Mouse (Mus musculus): Measurements from ENCODE around the gene Ticrr. TPM values are rescaled to one million over a fixed set of nuclear protein-coding genes. Genes with fewer than 3 reads are reported as not detected.

The Ticrr gene
- total and polyA plus RNA-seq, 2 experiments: under 0.01 to 0.04 TPM

DNA sequence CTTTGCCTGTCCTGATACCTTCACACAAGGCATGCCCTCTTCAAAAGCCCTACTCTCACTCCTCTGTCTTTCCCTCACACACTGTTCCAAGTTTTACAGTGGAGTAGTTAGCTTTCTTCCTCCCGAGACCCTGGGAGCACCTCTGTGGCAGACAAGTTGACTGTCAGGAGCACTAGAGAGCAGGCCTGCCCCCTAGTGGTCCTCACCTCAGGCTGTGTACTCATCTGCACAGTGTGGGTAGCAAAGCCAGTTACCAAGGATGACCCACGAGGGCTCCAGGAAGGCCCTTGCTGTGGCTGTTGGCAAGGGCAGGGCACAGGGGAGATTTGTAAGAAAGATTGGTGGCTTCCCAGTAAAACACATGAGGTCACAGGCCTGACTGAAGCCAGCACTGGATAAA, 67.1 kb downstream of the Ticrr start:
- Histone ChIP-seq H3K27ac (replicated peaks; ENCODE audit: insufficient read depth, low read depth, low read length) (no peak overlapping the region), H3K4me1 (ENCODE audit: control insufficient read depth, insufficient read depth, low read length) (no peaks in the 10 kb centered on the region), H3K27me3 (ENCODE audit: control insufficient read depth, insufficient read depth, low read length) (no peaks in the 10 kb centered on the region), H3K36me3 (ENCODE audit: control insufficient read depth, insufficient read depth, low read length) (no peaks in the 10 kb centered on the region), H3K9ac (ENCODE audit: low read depth, low read length) (no peak overlapping the region), H3K79me2 (ENCODE audit: control insufficient read depth, insufficient read depth, low read length) (no peaks in the 10 kb centered on the region), H3K4me3 (ENCODE audit: insufficient read depth, low read depth, low read length) (no peak overlapping the region)
- no peak for DNase-seq (ENCODE audit: extremely low read depth, low read depth, low spot score)
- WGBS: 11% methylated on average over 2 of the region's 2 CpGs
- TF ChIP-seq CTCF (IDR thresholded peaks at IDR 0.05; ENCODE audit: low read depth, low read length) (peak; percentile 92), POLR2A (IDR thresholded peaks at IDR 0.05; ENCODE audit: extremely low read depth, insufficient read depth, low read length) (no peak)

- TF ChIP-seq POLR2A (IDR thresholded peaks at IDR 0.05; ENCODE audit: extremely low read depth, insufficient read depth, low read length): no peak
- TF ChIP-seq CTCF (IDR thresholded peaks at IDR 0.05; ENCODE audit: low read depth, low read length): peak; percentile 86
- Histone ChIP-seq H3K4me3 (ENCODE audit: insufficient read depth, low read depth, low read length) (no peak overlapping the region), H3K4me1 (ENCODE audit: control insufficient read depth, insufficient read depth, low read length) (no peaks in the 10 kb centered on the region), H3K27me3 (ENCODE audit: control insufficient read depth, insufficient read depth, low read length) (no peaks in the 10 kb centered on the region), H3K9ac (ENCODE audit: low read depth, low read length) (no peak overlapping the region), H3K36me3 (ENCODE audit: control insufficient read depth, insufficient read depth, low read length) (no peaks in the 10 kb centered on the region), H3K79me2 (ENCODE audit: control insufficient read depth, insufficient read depth, low read length) (no peaks in the 10 kb centered on the region), H3K27ac (replicated peaks; ENCODE audit: insufficient read depth, low read depth, low read length) (no peak overlapping the region)
- DNase-seq (ENCODE audit: extremely low read depth, low read depth, low spot score): no peak
- WGBS: 29% methylated on average over 6 of the region's 6 CpGs
Measured at GRCm38 (mm10) chr7:79728219-79728618, 68.2 kb downstream of the Ticrr start.

GRCm38 (mm10) chr7:79729169-79729568, 69.2 kb downstream of the Ticrr start:
- no peaks in the 10 kb centered on the region for H3K36me3 ChIP-seq (ENCODE audit: control insufficient read depth, insufficient read depth, low read length)
- no peaks in the 10 kb centered on the region for H3K79me2 ChIP-seq (ENCODE audit: control insufficient read depth, insufficient read depth, low read length)
- no peak for DNase-seq (ENCODE audit: extremely low read depth, low read depth, low spot score)
- no peak overlapping the region for H3K4me3 ChIP-seq (ENCODE audit: insufficient read depth, low read depth, low read length)
- no peaks in the 10 kb centered on the region for H3K27me3 ChIP-seq (ENCODE audit: control insufficient read depth, insufficient read depth, low read length)
- H3K9ac ChIP-seq (ENCODE audit: low read depth, low read length): no peak overlapping the region
- no peak overlapping the region for H3K27ac ChIP-seq (replicated peaks; ENCODE audit: insufficient read depth, low read depth, low read length)
- H3K4me1 ChIP-seq (ENCODE audit: control insufficient read depth, insufficient read depth, low read length): peaks cover 3% of the 10 kb centered on the region; the same call in 1 of the 2 replicates
- WGBS: 8% methylated on average over 8 of the region's 8 CpGs
- TF ChIP-seq POLR2A (IDR thresholded peaks at IDR 0.05; ENCODE audit: extremely low read depth, insufficient read depth, low read length) (no peak), CTCF (IDR thresholded peaks at IDR 0.05; ENCODE audit: low read depth, low read length) (peak; percentile 94)

DNA sequence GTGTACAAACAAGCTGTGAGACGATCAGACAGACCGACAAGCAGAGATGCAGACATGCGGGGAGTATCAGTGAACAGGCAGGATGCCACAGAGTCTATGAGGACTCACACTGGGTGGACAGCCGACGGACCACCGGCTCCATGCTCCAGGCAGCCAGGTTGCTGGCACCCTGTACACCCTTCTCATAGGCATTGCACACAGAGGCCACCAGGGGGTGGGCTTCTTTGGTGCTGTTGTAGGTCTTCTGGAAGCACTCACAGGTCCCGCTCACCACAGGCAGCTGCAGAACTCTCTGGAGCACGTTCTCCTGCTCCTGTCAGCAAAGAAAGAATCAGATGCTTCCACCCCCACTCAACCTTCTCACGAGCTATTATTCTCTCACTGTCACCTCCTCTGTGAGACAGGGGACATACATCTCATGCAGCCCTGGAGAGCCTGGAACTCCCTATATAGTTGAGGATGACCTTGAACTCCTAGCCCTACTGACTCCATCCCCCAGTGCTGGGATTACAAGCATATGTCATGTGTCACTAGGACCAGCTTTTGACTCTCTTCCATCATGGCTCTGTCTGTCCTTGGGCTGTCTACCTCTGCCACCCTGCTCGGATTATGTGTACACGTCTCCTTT, 69.9 kb downstream of the Ticrr start:
- no peak overlapping the region for H3K27ac ChIP-seq (replicated peaks; ENCODE audit: insufficient read depth, low read depth, low read length)
- no peak overlapping the region for H3K9ac ChIP-seq (ENCODE audit: low read depth, low read length)
- DNase-seq (ENCODE audit: extremely low read depth, low read depth, low spot score): no peak
- H3K4me1 ChIP-seq (ENCODE audit: control insufficient read depth, insufficient read depth, low read length): peaks cover 8% of the 10 kb centered on the region
- no peaks in the 10 kb centered on the region for H3K79me2 ChIP-seq (ENCODE audit: control insufficient read depth, insufficient read depth, low read length)
- 68% methylated on average over 11 of the region's 11 CpGs for WGBS
- H3K27me3 ChIP-seq (ENCODE audit: control insufficient read depth, insufficient read depth, low read length): no peaks in the 10 kb centered on the region
- H3K36me3 ChIP-seq (ENCODE audit: control insufficient read depth, insufficient read depth, low read length): no peaks in the 10 kb centered on the region
- H3K4me3 ChIP-seq (ENCODE audit: insufficient read depth, low read depth, low read length): no peak overlapping the region
- TF ChIP-seq CTCF (IDR thresholded peaks at IDR 0.05; ENCODE audit: low read depth, low read length): peak; percentile 56
- no peak for TF ChIP-seq POLR2A (IDR thresholded peaks at IDR 0.05; ENCODE audit: extremely low read depth, insufficient read depth, low read length)

DNA sequence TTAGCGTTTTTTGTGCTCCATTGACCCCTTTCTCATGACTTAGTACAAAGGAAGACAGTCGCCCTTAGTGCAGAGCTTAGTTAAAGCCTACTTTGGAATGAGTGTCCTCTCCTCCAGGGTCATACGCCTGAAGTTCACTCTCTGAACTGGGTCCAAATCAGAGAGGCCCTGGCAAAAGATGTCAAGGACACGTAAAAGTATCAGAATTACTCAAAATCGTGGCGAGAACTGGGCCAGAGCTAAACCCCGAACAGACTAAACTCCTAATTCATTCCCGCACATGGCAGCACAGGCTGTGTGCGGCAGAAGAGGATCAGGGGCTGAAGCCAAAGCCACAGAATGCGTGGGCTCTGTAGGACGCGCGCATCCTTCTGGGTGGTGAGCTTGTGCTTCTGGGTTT, 71.4 kb downstream of the Ticrr start:
- Histone ChIP-seq H3K4me1 (ENCODE audit: control insufficient read depth, insufficient read depth, low read length) (peaks cover 16% of the 10 kb centered on the region), H3K36me3 (ENCODE audit: control insufficient read depth, insufficient read depth, low read length) (peaks cover 5% of the 10 kb centered on the region; the same call in 1 of the 2 replicates), H3K79me2 (ENCODE audit: control insufficient read depth, insufficient read depth, low read length) (no peaks in the 10 kb centered on the region), H3K27ac (replicated peaks; ENCODE audit: insufficient read depth, low read depth, low read length) (no peak overlapping the region), H3K27me3 (ENCODE audit: control insufficient read depth, insufficient read depth, low read length) (no peaks in the 10 kb centered on the region), H3K9ac (ENCODE audit: low read depth, low read length) (no peak overlapping the region), H3K4me3 (ENCODE audit: insufficient read depth, low read depth, low read length) (no peak overlapping the region)
- no peak for TF ChIP-seq POLR2A (IDR thresholded peaks at IDR 0.05; ENCODE audit: extremely low read depth, insufficient read depth, low read length)
- no peak for TF ChIP-seq CTCF (IDR thresholded peaks at IDR 0.05; ENCODE audit: low read depth, low read length)
- WGBS: 81% methylated on average over 13 of the region's 13 CpGs
- DNase-seq (ENCODE audit: extremely low read depth, low read depth, low spot score): no peak

- Histone ChIP-seq H3K4me1 (ENCODE audit: control insufficient read depth, insufficient read depth, low read length) (peaks cover 16% of the 10 kb centered on the region), H3K27ac (replicated peaks; ENCODE audit: insufficient read depth, low read depth, low read length) (no peak within 1 kb of the TSS), H3K4me3 (ENCODE audit: insufficient read depth, low read depth, low read length) (no peak within 1 kb of the TSS), H3K36me3 (ENCODE audit: control insufficient read depth, insufficient read depth, low read length) (peaks cover 14% of the 10 kb centered on the region; the same call in 1 of the 2 replicates), H3K9ac (ENCODE audit: low read depth, low read length) (no peak within 1 kb of the TSS), H3K79me2 (ENCODE audit: control insufficient read depth, insufficient read depth, low read length) (no peaks in the 10 kb centered on the region), H3K27me3 (ENCODE audit: control insufficient read depth, insufficient read depth, low read length) (no peaks in the 10 kb centered on the region)
- WGBS: 85% methylated on average over 4 of the region's 4 CpGs
- no peak for DNase-seq (ENCODE audit: extremely low read depth, low read depth, low spot score)
- TF ChIP-seq POLR2A (IDR thresholded peaks at IDR 0.05; ENCODE audit: extremely low read depth, insufficient read depth, low read length): no peak
- no peak for TF ChIP-seq CTCF (IDR thresholded peaks at IDR 0.05; ENCODE audit: low read depth, low read length)
Measured at GRCm38 (mm10) chr7:79732622-79733021, 72.6 kb downstream of the Ticrr start, which contains the start of gene Plin1. Plin1 (minus strand) TSS chr7:79732903.

Measured in liver, adult 2 months (tissue).